Mouse (Mus musculus): ENCODE measurements around the gene Scarb1. TPM values are rescaled to one million over a fixed set of nuclear protein-coding genes. Genes with fewer than 3 reads are reported as not detected.

Gene Scarb1
- total RNA-seq, 2 experiments from 2014 or later: 26.6 to 34.7 TPM

GRCm38 (mm10) chr5:125331811-125332210, 9.1 kb downstream of the Scarb1 start:
- no peak for DNase-seq

DNA sequence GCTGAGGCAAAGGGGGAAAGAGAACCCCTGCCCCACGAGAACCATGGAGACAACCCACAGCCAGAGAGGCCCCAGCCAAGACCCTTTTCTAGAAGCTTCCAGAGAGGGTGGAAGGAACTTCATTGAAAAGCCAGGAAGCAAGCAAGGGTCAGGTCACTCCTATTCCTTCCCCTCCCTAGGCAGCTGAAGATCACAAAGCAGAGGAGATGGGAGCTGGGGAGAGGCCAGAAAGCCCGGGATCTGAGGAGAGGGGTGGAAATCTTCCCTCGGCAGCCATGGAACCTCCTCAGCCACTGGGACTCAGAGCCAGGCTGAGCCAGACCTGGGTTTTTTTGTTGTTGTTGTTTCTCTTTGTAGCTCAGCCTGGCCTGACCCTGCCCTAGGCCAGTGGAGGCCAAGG, 9.8 kb downstream of the Scarb1 start:
- DNase-seq: peak in 1 of 2 experiments; percentile 66

- no peak for DNase-seq
Observed at GRCm38 (mm10) chr5:125330656-125331055, 10.2 kb downstream of the Scarb1 start.

GRCm38 (mm10) chr5:125330191-125330590, 10.7 kb downstream of the Scarb1 start:
- no peak for DNase-seq

DNA sequence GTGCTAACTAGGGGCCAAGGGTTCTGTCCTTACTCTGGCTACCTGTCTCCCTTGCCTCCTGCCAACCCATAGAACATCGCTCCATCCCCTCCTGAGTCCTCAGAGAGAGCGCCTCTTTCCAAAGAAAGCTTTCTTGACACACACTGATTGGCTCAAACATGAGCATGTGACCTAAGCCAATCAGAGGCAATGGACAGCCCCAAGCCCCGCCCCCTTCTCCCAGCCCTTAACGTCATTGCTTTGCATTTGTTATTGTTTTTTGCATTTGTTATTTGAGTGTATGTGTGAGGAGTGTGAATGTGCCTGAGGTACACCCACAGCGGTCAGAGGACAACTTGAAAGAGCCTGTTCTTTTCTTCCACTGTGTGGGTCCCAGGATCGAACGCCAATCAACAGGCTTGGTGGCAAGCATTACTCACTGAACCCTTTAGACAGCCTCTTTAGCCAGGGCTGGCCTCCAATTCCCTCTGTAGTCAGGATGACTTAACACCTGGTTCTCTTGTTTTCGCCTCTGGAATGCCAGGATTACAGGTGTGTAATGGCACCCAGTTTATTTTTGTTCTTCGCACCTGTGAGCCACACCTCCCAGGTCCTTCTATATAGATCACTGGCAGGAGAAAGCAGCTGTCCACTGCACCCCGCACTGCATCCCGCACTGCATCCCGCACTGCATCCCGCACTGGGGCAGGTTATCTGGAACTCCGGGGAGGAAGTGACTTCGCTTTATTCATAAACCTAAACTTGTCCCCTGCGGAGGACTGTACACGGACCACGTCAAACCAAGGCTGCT, 13.1 kb downstream of the Scarb1 start:
- no peak for DNase-seq

DNA sequence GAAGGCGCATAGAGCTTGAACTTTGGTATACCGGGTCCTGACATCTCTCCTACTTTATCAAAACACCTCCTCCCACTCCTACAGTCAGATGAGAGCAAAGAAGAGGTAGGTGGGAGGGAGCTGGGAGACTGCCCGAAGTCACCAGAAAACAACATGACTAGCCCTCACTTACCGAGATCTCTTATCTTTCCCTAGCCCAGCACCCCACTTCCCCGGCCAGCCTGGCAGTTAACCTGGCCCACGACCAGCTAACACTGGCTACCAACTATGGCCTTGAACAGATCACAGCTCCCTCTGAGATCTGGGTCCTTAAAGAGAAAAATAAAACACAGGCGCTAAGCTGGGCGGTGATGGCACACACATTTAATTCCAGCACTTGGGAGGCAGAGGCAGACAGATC, 14.5 kb downstream of the Scarb1 start:
- DNase-seq: no peak

GRCm38 (mm10) chr5:125325931-125326330, 15.0 kb downstream of the Scarb1 start:
- DNase-seq: peak in 1 of 2 experiments; percentile 41

DNA sequence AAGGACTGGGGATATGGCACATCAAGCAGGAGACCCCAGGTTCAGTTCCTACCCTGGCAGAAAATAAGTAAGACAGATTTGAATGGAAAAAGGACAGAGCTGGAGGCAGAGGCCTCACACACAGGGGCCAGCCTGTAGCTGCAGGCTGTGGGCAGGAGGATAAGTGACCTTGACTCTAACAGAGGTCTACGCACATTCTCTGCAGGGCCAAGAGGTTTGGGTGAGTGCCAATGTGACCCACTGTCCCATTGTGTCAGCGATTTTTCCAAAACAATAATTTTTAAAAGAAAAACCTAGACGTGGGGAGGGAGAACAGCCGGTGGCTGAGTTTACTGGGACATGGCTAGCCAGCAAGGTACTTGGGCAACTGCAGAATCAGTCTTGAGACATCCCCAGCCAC, 15.6 kb downstream of the Scarb1 start:
- DNase-seq: no peak

DNA sequence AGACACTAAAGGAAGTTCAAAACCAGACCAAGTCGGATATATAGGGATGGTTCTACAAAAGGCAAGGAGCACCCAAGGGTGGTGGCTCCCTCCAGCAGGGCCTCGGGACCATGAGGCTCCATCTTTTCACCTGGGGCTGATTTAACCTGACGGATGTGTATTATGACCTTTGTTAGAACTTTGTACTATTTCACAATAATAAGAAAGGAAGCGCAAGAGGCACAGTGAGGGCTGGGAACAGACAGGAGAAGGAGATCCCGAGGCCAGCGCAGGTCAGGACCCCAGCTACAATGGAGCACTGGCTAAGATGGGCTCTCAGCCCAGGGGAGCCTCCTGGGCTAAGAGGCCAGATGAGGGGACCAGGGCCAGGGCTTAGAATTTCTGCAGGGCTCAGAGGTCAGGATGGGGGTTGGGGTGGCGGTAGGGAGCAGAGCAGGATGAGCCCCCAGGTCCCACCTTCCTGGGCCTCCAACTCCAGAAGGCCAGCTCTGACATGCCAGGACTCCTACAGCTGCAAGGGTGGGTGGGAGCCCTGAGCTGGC, 16.9 kb downstream of the Scarb1 start:
- DNase-seq: no peak

GRCm38 (mm10) chr5:125323128-125323527, 17.8 kb downstream of the Scarb1 start:
- DNase-seq: no peak

GRCm38 (mm10) chr5:125321836-125322235, 19.1 kb downstream of the Scarb1 start:
- DNase-seq: no peak

DNA sequence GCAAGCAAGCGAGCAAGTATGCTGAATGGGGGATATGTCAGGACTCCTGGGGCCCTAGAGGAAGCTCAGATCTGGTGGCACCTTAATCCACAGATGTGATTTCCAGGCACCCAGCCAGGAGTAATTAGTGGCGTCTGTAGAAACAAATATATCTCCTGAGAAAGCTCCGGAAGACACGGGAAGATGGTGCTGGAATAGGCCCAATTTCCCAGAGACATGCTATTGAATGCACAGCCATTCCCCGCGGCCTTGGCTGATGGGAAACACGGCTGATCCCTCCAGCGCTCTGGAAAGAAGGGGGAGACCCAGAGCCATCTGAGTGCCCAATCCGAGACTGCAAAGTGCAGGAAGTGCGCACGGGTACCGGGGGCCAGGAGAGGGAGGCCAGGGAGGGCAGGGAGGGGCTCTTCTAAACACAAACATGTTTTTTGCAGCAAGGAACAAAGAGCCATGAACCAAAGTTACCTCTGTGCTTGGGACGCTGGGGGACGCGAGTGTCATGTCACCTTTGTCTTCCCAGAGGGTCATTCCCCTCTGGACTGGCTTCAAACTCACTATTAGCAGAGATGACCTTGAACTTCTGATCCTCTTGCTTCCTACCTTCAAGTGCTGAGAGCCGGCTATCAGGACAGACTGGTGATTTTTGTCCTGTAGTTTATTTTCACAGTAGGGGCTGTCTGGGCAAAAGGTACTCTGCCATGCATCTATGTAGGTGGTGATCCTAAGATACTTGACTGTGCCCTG, 21.7 kb downstream of the Scarb1 start:
- peak; percentile 71 to 86 for DNase-seq

DNA sequence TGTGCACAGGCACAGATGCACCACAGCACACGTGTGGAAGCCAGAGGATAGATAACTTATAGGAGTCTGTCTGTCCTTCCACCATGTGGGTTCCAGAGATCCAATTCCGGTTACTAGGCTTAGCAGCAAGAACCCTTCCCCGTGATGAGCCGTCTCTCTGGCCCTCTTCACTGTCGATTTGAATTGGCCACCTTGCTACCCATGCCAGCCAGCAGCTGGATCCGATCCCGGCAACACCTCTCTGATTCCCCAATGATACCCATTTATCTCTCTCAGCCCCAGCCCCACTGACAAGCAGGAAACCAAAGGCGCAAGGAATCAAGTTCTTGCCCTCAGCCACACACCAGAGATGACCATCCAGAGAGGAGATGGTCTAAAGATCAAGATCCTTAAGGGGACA, 22.9 kb downstream of the Scarb1 start:
- no peak for DNase-seq

DNA sequence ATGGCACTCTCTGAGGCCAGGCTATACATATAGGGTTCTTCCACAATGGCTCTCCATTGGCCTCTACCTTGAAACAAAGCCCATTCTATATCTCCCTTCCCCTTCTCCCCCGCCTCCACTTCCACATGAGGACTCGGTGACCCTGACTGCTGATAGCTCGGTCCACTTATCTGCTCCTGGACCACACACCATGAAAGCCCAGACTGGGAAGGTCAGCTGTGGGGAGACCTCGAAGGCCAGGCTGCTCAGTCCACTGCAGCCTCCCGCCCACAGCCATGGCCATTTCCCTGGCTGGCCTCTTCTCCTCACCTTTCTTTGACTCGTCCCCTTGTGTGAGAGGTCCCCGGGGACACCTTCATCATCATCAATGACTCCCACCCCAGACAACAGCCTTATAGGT, 23.6 kb downstream of the Scarb1 start:
- DNase-seq: no peak

DNA sequence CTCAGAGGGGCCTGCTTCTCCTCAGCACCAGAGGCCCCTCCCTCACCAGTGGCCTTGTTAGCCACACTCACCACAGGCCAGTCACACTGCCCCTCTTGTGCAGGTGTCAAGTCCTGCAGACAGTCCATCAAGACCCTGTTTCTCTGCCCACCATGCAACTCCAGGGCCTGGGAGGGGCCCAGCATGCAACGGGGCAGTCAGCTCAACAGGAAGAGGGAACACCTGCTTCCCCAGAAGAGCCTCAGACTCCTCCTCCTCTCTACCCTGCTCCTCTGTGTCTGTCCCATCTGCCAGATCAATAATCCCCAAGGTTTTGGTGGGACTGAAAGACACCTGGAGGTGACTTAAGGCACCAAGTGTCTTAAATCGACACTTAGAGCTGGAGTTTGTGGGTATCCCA, 24.1 kb downstream of the Scarb1 start:
- no peak for DNase-seq

- no peak for DNase-seq
Observed at GRCm38 (mm10) chr5:125315110-125315509, 25.8 kb downstream of the Scarb1 start.

GRCm38 (mm10) chr5:125313991-125314390, 26.9 kb downstream of the Scarb1 start:
- no peak for DNase-seq

GRCm38 (mm10) chr5:125312970-125313597, 27.8 kb downstream of the Scarb1 start:
- DNase-seq: peak; percentile 57 to 63

DNA sequence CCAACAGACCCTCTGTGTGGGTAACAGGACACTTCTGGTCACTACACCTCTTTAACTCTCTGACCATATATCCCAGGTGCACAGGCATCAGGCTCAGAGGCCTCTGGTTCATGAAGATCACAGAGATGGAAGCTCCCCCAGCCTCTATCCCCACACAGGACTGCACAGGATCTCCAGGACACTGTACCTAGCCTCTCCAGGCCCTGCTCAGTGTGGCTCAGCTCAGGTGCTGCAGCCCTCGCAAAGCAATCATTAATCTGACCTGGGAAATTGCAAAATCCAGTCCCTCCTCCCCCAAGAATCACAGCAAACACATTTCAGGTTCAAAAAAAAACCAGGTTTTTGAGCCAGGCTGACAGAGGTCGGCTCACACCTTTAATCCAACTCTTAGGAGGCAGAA, 29.9 kb downstream of the Scarb1 start:
- DNase-seq: no peak

- no peak for DNase-seq
Observed at GRCm38 (mm10) chr5:125309193-125309592, 31.7 kb downstream of the Scarb1 start.

- no peak for DNase-seq
Observed at GRCm38 (mm10) chr5:125306824-125307223, 34.1 kb downstream of the Scarb1 start.

GRCm38 (mm10) chr5:125306372-125306771, 34.5 kb downstream of the Scarb1 start:
- DNase-seq: no peak
